Mouse (Mus musculus): ENCODE data around the gene Auts2. TPM values are rescaled to one million over a fixed set of nuclear protein-coding genes. Genes with fewer than 3 reads are reported as not detected.

Gene Auts2
- polyA plus RNA-seq, 1 experiment = 0.01 TPM

GRCm38 (mm10) chr5:131919983-131920777 is 623.0 kb downstream of the Auts2 start:
- Histone ChIP-seq H3K36me3 (ENCODE audit: control insufficient read depth) (no peaks in the 10 kb centered on the region), H3K4me3 (replicated peaks) (no peak overlapping the region), H3K9me3 (ENCODE audit: control insufficient read depth, low read length) (no peaks in the 10 kb centered on the region), H3K4me1 (ENCODE audit: control insufficient read depth) (no peaks in the 10 kb centered on the region), H3K27me3 (ENCODE audit: control insufficient read depth) (no peaks in the 10 kb centered on the region)
- no peak for TF ChIP-seq GATA1 (IDR thresholded peaks at IDR 0.05; ENCODE audit: low read length)
- TF ChIP-seq TAL1 (IDR thresholded peaks at IDR 0.05; ENCODE audit: low read length) = no peak

- Histone ChIP-seq H3K9me3 (ENCODE audit: control insufficient read depth, low read length) (no peaks in the 10 kb centered on the region), H3K27me3 (ENCODE audit: control insufficient read depth) (no peaks in the 10 kb centered on the region), H3K4me3 (replicated peaks) (no peak overlapping the region), H3K4me1 (ENCODE audit: control insufficient read depth) (no peaks in the 10 kb centered on the region), H3K36me3 (ENCODE audit: control insufficient read depth) (no peaks in the 10 kb centered on the region)
- TF ChIP-seq GATA1 (IDR thresholded peaks at IDR 0.05; ENCODE audit: low read length) (no peak), TAL1 (IDR thresholded peaks at IDR 0.05; ENCODE audit: low read length) (no peak)
These were observed 626.2 kb downstream of the Auts2 start for GRCm38 (mm10) chr5:131916791-131917403.

- TF ChIP-seq GATA1 (IDR thresholded peaks at IDR 0.05; ENCODE audit: low read length) (no peak), TAL1 (IDR thresholded peaks at IDR 0.05; ENCODE audit: low read length) (no peak)
- Histone ChIP-seq H3K4me3 (replicated peaks) (no peak overlapping the region), H3K4me1 (ENCODE audit: control insufficient read depth) (no peaks in the 10 kb centered on the region), H3K27me3 (ENCODE audit: control insufficient read depth) (no peaks in the 10 kb centered on the region), H3K36me3 (ENCODE audit: control insufficient read depth) (no peaks in the 10 kb centered on the region), H3K9me3 (ENCODE audit: control insufficient read depth, low read length) (no peaks in the 10 kb centered on the region)
These were observed 629.6 kb downstream of the Auts2 start for GRCm38 (mm10) chr5:131913562-131913961.

- H3K36me3 ChIP-seq (ENCODE audit: control insufficient read depth) = no peaks in the 10 kb centered on the region
- no peaks in the 10 kb centered on the region for H3K9me3 ChIP-seq (ENCODE audit: control insufficient read depth, low read length)
- no peaks in the 10 kb centered on the region for H3K4me1 ChIP-seq (ENCODE audit: control insufficient read depth)
- no peak overlapping the region for H3K4me3 ChIP-seq (replicated peaks)
- H3K27me3 ChIP-seq (ENCODE audit: control insufficient read depth) = no peaks in the 10 kb centered on the region
- TF ChIP-seq GATA1 (IDR thresholded peaks at IDR 0.05; ENCODE audit: low read length) = no peak
- TF ChIP-seq TAL1 (IDR thresholded peaks at IDR 0.05; ENCODE audit: low read length) = no peak
These were observed 630.2 kb downstream of the Auts2 start for GRCm38 (mm10) chr5:131912983-131913382.

- no peaks in the 10 kb centered on the region for H3K9me3 ChIP-seq (ENCODE audit: control insufficient read depth, low read length)
These were observed 636.8 kb downstream of the Auts2 start for GRCm38 (mm10) chr5:131906313-131906712.

GRCm38 (mm10) chr5:131904478-131904877 is 638.7 kb downstream of the Auts2 start:
- no peaks in the 10 kb centered on the region for H3K27me3 ChIP-seq (ENCODE audit: control insufficient read depth)
- no peaks in the 10 kb centered on the region for H3K4me1 ChIP-seq (ENCODE audit: control insufficient read depth)
- no peaks in the 10 kb centered on the region for H3K9me3 ChIP-seq (ENCODE audit: control insufficient read depth, low read length)

More at GRCm38 (mm10) chr5:131906313-131906712, 636.8 kb downstream of the Auts2 start:
- no peaks in the 10 kb centered on the region for H3K36me3 ChIP-seq (ENCODE audit: control insufficient read depth)
- no peak overlapping the region for H3K4me3 ChIP-seq (replicated peaks)
- no peaks in the 10 kb centered on the region for H3K27me3 ChIP-seq (ENCODE audit: control insufficient read depth)
- TF ChIP-seq GATA1 (IDR thresholded peaks at IDR 0.05; ENCODE audit: low read length) (no peak), TAL1 (IDR thresholded peaks at IDR 0.05; ENCODE audit: low read length) (no peak)
- H3K4me1 ChIP-seq (ENCODE audit: control insufficient read depth) = no peaks in the 10 kb centered on the region

GRCm38 (mm10) chr5:131898048-131898638 is 645.0 kb downstream of the Auts2 start:
- Histone ChIP-seq H3K9me3 (ENCODE audit: control insufficient read depth, low read length) (no peaks in the 10 kb centered on the region), H3K36me3 (ENCODE audit: control insufficient read depth) (no peaks in the 10 kb centered on the region), H3K27me3 (ENCODE audit: control insufficient read depth) (no peaks in the 10 kb centered on the region), H3K4me3 (replicated peaks) (no peak overlapping the region), H3K4me1 (ENCODE audit: control insufficient read depth) (no peaks in the 10 kb centered on the region)
- TF ChIP-seq TAL1 (IDR thresholded peaks at IDR 0.05; ENCODE audit: low read length) (no peak), GATA1 (IDR thresholded peaks at IDR 0.05; ENCODE audit: low read length) (no peak)

More at GRCm38 (mm10) chr5:131904478-131904877, 638.7 kb downstream of the Auts2 start:
- Histone ChIP-seq H3K4me3 (replicated peaks) (no peak overlapping the region), H3K36me3 (ENCODE audit: control insufficient read depth) (no peaks in the 10 kb centered on the region)
- TF ChIP-seq GATA1 (IDR thresholded peaks at IDR 0.05; ENCODE audit: low read length) (no peak), TAL1 (IDR thresholded peaks at IDR 0.05; ENCODE audit: low read length) (no peak)

- no peaks in the 10 kb centered on the region for H3K4me1 ChIP-seq (ENCODE audit: control insufficient read depth)
- H3K4me3 ChIP-seq (replicated peaks) = no peak overlapping the region
- H3K9me3 ChIP-seq (ENCODE audit: control insufficient read depth, low read length) = no peaks in the 10 kb centered on the region
- no peaks in the 10 kb centered on the region for H3K36me3 ChIP-seq (ENCODE audit: control insufficient read depth)
- no peak for TF ChIP-seq TAL1 (IDR thresholded peaks at IDR 0.05; ENCODE audit: low read length)
- TF ChIP-seq GATA1 (IDR thresholded peaks at IDR 0.05; ENCODE audit: low read length) = no peak
- no peaks in the 10 kb centered on the region for H3K27me3 ChIP-seq (ENCODE audit: control insufficient read depth)
These were observed 656.5 kb downstream of the Auts2 start for GRCm38 (mm10) chr5:131886636-131887035.

GRCm38 (mm10) chr5:131876569-131876968 is 666.6 kb downstream of the Auts2 start:
- TF ChIP-seq TAL1 (IDR thresholded peaks at IDR 0.05; ENCODE audit: low read length) (no peak), GATA1 (IDR thresholded peaks at IDR 0.05; ENCODE audit: low read length) (no peak)
- Histone ChIP-seq H3K27me3 (ENCODE audit: control insufficient read depth) (no peaks in the 10 kb centered on the region), H3K9me3 (ENCODE audit: control insufficient read depth, low read length) (no peaks in the 10 kb centered on the region), H3K4me1 (ENCODE audit: control insufficient read depth) (no peaks in the 10 kb centered on the region), H3K36me3 (ENCODE audit: control insufficient read depth) (no peaks in the 10 kb centered on the region), H3K4me3 (replicated peaks) (no peak overlapping the region)
